Mouse (Mus musculus): ENCODE measurements around the gene Cpt2.

GRCm38 (mm10) chr4:107928726-107929125, 5.3 kb upstream of the Cpt2 start:
- no peak for TF ChIP-seq CTCF (IDR thresholded peaks at IDR 0.05; ENCODE audit: borderline replicate concordance, insufficient read depth, low read depth, low read length)
- no peak for TF ChIP-seq POLR2A (IDR thresholded peaks at IDR 0.05; ENCODE audit: borderline replicate concordance, insufficient read depth, low read length)
